Mouse (Mus musculus) neural tube, embryonic 12.5 days (tissue): ENCODE data around the gene Zfp51. TPM values are rescaled to one million over a fixed set of nuclear protein-coding genes. Genes with fewer than 3 reads are reported as not detected.
"Not testable (repeated sequence)": the region's sequence is repeated elsewhere in the genome, so short reads cannot be mapped to it uniquely, and the experiment has no call there.

Experiments
- ATAC-seq: fragments of 200-750 bp; cut with Nextera tagmentation; 2 replicates; pipeline ENCODE4 v1.8.0; 2017; ENCODE audit warnings: low read depth, mild to moderate bottlenecking, moderate TSS enrichment, moderate library complexity; ENCODE audit not compliant: low FRiP score
- H3K27ac ChIP-seq: fragments of 300-500 bp; sonication (generic); 2 replicates; pipeline ENCODE4 v1.5.1; 2016
- H3K27me3 ChIP-seq: fragments of 300-500 bp; sonication (generic); replicated peaks from 2 replicates; pipeline ENCODE4 v1.6.1; 2016; ENCODE audit warnings: mild to moderate bottlenecking
- H3K36me3 ChIP-seq: fragments of 300-500 bp; sonication (generic); 2 replicates; pipeline ENCODE4 v1.6.1; 2016; ENCODE audit warnings: mild to moderate bottlenecking
- H3K4me1 ChIP-seq: fragments of 300-500 bp; sonication (generic); 2 replicates; pipeline ENCODE4 v1.6.1; 2016
- H3K4me2 ChIP-seq: fragments of 300-500 bp; sonication (generic); replicated peaks from 2 replicates; pipeline ENCODE4 v1.6.1; 2016; ENCODE audit warnings: mild to moderate bottlenecking
- H3K4me3 ChIP-seq: fragments of 300-500 bp; sonication (generic); 2 replicates; pipeline ENCODE4 v1.5.1; 2016
- H3K9ac ChIP-seq: fragments of 300-500 bp; sonication (generic); 2 replicates; pipeline ENCODE4 v1.6.1; 2016; ENCODE audit warnings: mild to moderate bottlenecking
- H3K9me3 ChIP-seq: fragments of 300-500 bp; sonication (generic); 2 replicates; pipeline ENCODE4 v1.6.1; 2016; ENCODE audit warnings: mild to moderate bottlenecking
- WGBS: fragments of 180-500 bp; shearing (Covaris S2); methylation state at CpG from one replicate; pipeline ENCODE4 v1.1.7; 2016; 5-methylcytosine and 5-hydroxymethylcytosine counted together
- polyA plus RNA-seq: library from polyadenylated mRNA; unstranded; fragments of >200 nt; fragmentation: Nextera tagmentation; extraction: Ambion mirVana; gene quantifications from 2 replicates; pipeline ENCODE4 v1.2.1, GENCODE M21; 2016

Gene Zfp51
- polyA plus RNA-seq = 13.8 and 15.1 TPM in 2 replicates

DNA sequence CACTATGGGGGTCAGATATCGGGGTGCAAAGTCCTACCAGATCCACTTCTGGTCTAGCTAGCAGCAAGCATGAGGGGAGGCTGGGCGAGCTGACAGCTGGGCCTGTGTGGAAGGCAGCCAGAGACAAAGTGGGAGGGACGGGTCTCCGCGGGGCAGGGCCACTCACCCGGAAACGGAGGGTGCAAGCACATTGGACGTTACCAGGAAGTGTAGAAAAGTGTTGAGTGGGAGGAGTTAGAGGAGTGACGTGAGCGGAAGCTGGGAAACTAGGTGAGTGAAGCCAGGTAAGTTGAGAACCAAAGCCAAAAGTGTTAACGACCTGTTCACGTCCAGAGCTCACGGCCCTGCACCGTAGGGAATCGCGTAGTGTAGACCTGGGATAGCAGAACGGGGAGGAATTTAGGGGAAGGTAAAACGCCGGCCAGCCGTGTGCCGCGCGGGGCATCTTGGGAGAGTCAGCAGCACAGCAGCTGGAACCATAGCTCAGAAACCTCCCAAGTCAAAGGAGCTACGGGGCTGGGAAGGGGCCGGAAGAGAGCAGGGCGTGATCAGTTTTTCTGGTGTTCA lies at the start of gene Zfp51:
Gene Zfp51 (plus strand): TSS at position 237 of the 567 bp plus-strand sequence.
- ATAC-seq = peak; percentile 99
- WGBS = under 1% methylated on average over 26 of the region's 26 CpGs
- no peak within 1 kb of the TSS for H3K27ac ChIP-seq
- H3K36me3 ChIP-seq = no peaks in the 10 kb centered on the region
- peak within 1 kb of the TSS; percentile 52 for H3K4me3 ChIP-seq
- H3K9me3 ChIP-seq = no peaks in the 10 kb centered on the region
- H3K27me3 ChIP-seq = no peaks in the 10 kb centered on the region
- H3K4me1 ChIP-seq = peaks cover 6% of the 10 kb centered on the region; the same call in 1 of the 2 replicates
- peak within 1 kb of the TSS; percentile 45 for H3K9ac ChIP-seq
- H3K4me2 ChIP-seq = peak within 1 kb of the TSS; percentile 56

DNA sequence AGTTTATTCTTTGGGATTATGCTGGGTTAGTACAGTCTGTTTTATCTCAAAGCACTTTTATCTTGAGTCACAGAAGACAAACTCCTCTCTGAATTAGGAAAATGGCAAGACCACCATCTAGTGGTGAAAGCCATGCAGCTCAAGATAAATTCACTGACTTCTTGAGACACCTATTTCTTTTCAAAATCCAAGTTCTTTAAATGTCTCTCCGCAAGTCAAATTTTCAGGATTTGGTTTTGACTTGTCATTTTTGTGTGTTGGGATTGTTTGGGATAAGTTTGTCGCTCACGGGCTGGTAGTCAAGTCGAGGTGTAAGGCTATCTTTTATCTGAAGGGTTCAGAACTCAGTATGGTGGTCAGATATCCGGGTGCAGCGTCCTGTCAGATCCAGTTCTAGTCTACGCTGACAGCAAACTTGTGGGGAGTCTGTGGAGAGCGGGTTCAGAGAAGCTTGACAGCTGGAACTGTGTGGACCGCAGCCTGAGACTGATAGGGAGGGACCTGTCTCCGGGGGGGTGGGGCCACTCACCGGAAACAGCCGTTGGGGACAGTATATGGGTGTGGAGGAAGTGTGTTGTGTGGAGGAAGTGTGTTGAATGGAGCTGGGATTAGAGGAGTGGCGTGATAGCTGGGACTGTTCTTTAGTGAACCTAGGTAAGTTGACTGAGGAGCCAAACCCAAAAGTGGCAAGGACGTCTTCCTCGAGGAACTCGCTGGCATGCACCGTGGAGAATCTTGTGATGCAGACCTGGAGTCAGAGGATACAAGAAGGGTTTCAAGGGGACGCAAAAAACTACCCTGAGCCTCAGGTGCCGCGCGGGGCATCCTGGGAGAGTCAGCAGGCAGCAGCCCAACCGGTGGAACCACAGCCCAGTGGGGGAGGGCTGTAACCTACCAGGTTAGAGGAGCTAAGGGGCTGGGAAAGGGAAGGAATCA lies 27.2 kb upstream of the Zfp51 start, which contains the start of gene Zfp54:
Gene Zfp54 (plus strand): TSS at position 564 of the 936 bp plus-strand sequence.
- Histone ChIP-seq H3K27ac (no peak within 1 kb of the TSS), H3K27me3 (no peaks in the 10 kb centered on the region), H3K36me3 (no peaks in the 10 kb centered on the region), H3K4me2 (peak within 1 kb of the TSS; percentile 76), H3K4me1 (no peaks in the 10 kb centered on the region), H3K4me3 (peak within 1 kb of the TSS; percentile 43), H3K9me3 (no peaks in the 10 kb centered on the region), H3K9ac (peak within 1 kb of the TSS; percentile 47)
- ATAC-seq = peak; percentile 98
- WGBS = under 1% methylated on average over 22 of the region's 22 CpGs

DNA sequence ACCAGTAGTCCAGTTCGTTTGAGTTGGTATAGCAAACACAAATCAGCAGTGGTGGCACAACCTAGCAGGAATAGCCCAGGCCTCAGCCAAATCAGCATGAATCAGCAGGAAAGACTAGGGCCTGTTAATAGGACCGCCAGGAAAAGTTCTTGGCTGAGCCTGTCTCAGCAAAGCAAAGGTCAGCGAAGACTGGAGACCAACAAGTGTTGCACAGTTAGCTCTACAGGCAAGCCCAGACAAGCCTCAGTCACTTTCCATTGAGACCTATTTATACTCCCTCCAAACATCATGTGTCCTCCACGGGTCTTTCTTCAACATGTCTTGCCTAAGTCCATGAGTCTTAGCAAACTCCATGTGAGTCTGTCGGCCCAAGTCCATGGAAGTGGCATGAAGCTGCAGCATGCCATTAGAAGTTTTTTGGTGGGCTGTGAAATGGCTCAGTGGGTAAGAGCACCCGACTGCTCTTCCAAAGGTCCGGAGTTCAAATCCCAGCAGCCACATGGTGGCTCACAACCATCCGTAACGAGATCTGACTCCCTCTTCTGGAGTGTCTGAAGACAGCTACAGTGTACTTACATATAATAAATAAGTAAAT lies 11.3 kb upstream of the Zfp51 start:
- H3K27ac ChIP-seq, H3K9ac ChIP-seq, H3K27me3 ChIP-seq, H3K4me1 ChIP-seq, H3K4me3 ChIP-seq, H3K4me2 ChIP-seq, H3K36me3 ChIP-seq, H3K9me3 ChIP-seq, ATAC-seq: not testable (repeated sequence)
- WGBS = 86% methylated on average over 9 of the region's 9 CpGs

DNA sequence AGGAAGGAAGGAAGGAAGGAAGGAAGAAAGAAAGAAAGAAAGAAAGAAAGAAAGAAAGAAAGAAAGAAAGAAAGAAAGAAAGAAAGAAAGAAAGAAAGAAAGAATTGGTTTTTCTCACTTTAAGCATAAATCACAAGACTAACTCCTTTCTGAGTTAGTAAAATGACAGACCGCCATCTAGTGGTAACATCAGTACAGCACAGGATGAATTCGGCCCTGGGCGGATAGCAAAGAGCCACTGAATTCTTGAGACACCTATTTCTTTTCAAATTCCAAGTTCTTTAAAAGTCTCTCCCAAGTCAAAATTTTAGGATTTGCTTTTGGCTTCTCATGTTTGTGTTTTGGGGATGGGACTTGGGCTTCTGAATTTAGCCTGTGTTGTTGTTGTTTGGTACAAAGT lies 505 bp upstream of the Zfp51 start:
- H3K4me3 ChIP-seq = peak overlapping the region; percentile 52
- 0% methylated on average over 3 of the region's 3 CpGs for WGBS
- H3K27me3 ChIP-seq = no peaks in the 10 kb centered on the region
- H3K27ac ChIP-seq = no peak overlapping the region
- H3K4me2 ChIP-seq = peak overlapping the region; percentile 56
- peak overlapping the region; percentile 45 for H3K9ac ChIP-seq
- ATAC-seq = peak; percentile 83
- H3K9me3 ChIP-seq = no peaks in the 10 kb centered on the region
- H3K36me3 ChIP-seq = no peaks in the 10 kb centered on the region
- peaks cover 6% of the 10 kb centered on the region; the same call in 1 of the 2 replicates for H3K4me1 ChIP-seq

DNA sequence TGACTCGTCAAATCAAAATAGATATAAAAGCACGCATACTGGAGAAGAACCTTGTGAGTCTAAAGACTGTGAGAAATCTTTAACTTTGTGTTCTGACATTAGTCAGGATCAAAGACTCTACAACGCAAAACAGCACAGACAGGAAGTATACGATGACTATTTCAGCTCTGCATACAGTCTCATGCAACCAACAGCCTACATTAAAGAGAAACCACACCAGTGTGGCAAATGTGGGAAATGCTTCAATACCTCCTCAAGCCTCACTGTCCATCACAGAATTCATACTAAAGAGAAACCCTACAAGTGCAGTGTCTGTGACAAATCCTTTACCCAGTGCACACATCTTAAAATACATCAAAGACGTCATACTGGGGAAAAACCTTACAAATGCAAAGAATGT lies 13.4 kb downstream of the Zfp51 start:
- Histone ChIP-seq H3K36me3 (peaks cover 46% of the 10 kb centered on the region), H3K4me1 (no peaks in the 10 kb centered on the region), H3K9me3 (no peaks in the 10 kb centered on the region), H3K4me2 (no peak overlapping the region), H3K4me3 (no peak overlapping the region), H3K27ac (no peak overlapping the region), H3K9ac (no peak overlapping the region), H3K27me3 (no peaks in the 10 kb centered on the region)
- 95% methylated on average over 5 of the region's 5 CpGs for WGBS
- no peak for ATAC-seq

DNA sequence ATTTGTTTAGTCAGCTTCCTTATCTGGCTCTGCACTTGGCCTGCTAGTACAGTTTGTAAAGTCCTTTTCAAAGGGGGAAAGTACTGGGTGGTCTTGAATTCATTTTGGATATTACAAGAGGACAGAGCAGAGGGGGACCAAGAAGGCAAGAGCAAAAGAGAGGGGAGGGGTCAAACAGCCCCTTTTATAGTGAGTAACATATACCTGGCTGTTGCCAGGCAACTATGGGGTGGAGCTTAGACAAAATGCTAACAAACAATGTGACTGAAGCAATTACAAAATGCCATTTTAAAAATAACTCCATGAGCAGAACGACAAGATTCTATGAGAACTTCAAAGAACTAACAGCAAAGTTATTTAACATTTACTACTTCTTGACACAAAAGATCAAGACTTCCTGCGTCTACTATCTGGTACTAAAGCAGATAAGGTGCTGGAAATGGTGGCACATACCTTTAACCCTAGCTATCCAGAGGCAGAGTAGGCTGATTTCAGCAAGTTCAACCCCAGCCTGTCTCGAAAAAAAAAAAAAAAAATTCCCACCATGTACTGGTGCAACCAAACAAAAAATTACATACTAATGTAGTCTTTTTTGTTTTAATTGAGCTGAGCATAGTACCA lies 22.0 kb downstream of the Zfp51 start:
- no peak overlapping the region for H3K4me2 ChIP-seq
- H3K27ac ChIP-seq = no peak overlapping the region
- no peaks in the 10 kb centered on the region for H3K36me3 ChIP-seq
- H3K4me1 ChIP-seq = 0 out of 2 replicates have a peak, but pooled peaks cover 3% of the 10 kb centered on the region
- WGBS = 71% methylated on average over 3 of the region's 3 CpGs
- H3K4me3 ChIP-seq = no peak overlapping the region
- H3K27me3 ChIP-seq = no peaks in the 10 kb centered on the region
- H3K9ac ChIP-seq = no peak overlapping the region
- no peak for ATAC-seq
- no peaks in the 10 kb centered on the region for H3K9me3 ChIP-seq

DNA sequence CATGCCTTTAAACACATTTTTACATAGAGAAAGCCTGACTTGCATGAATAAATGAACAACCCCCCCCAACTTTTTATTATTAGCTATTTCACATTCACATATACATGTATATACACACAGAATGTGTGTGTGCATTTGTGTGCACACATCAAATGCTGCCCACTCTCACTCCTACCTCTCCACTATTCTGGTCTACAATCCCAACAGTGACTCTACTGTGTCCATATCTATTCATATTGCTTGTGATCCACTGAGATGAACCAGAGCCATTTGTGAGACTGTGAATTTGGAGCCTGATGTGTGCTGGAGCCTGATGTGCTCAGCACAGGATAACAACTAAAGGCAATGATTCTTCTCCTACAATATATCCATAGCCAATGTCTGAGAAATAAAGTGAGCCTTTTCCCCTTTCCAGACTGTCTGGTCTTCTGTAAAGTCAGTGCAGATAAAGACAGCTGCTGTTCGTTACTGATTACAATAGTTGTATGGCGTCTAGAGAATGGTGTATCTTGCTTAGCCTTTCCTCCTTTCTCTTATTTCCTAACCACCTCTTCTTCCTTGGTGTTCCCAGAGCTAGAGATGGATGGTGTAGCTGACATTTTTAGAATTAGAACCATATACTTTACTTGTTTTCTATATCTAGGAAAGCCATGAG lies 22.6 kb downstream of the Zfp51 start:
- H3K9me3 ChIP-seq = no peaks in the 10 kb centered on the region
- ATAC-seq = no peak
- H3K4me1 ChIP-seq = 0 out of 2 replicates have a peak, but pooled peaks cover 3% of the 10 kb centered on the region
- H3K27me3 ChIP-seq = no peaks in the 10 kb centered on the region
- H3K27ac ChIP-seq = no peak overlapping the region
- H3K9ac ChIP-seq = no peak overlapping the region
- H3K4me2 ChIP-seq = no peak overlapping the region
- no peak overlapping the region for H3K4me3 ChIP-seq
- WGBS = 85% methylated on average over 2 of the region's 2 CpGs
- H3K36me3 ChIP-seq = no peaks in the 10 kb centered on the region

DNA sequence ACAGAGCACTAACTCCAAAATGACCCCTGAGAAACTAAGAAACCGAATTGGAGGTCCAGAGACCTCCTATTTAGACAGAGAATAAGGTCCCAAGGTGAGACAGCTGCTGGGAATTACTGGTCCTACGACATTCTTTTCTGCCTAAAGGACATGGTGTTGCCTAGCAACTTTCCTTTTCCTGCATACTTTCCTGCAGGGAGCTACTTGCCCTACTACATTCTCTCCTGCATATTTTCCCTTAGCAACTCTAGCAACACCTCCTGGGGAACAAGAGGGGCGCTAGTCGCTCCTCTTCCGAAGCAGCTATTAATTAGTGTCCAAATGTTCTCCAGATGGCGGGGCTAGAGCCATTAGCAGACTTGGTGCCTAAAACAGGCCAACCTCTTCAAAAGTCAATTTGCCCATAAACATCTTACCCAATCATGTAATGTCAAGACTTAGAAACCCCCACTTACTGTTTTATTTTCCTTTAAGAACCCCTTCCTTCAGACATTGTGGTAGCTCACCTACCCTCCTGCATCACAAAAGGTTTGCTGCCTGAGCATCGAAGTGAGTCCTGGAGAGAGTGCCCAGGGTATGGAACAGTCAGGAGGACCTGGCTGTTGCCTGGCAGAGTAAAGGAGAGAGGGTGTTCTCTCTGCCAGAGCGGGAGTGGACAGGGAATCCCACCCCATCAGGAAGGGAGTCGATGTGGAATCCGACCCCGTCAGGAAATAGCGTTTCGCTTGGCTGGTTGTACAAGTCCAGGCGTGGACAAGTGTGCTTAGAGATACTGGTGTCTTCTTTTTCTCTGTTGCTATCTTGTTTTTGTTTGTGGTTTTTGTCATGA lies 23.4 kb downstream of the Zfp51 start:
- H3K4me3 ChIP-seq = no peak overlapping the region
- no peak overlapping the region for H3K27ac ChIP-seq
- no peak for ATAC-seq
- H3K4me1 ChIP-seq = 0 out of 2 replicates have a peak, but pooled peaks cover 3% of the 10 kb centered on the region
- WGBS = 40% methylated on average over 14 of the region's 14 CpGs
- H3K27me3 ChIP-seq = no peaks in the 10 kb centered on the region
- H3K9ac ChIP-seq = no peak overlapping the region
- H3K9me3 ChIP-seq = no peaks in the 10 kb centered on the region
- no peaks in the 10 kb centered on the region for H3K36me3 ChIP-seq
- H3K4me2 ChIP-seq = no peak overlapping the region

DNA sequence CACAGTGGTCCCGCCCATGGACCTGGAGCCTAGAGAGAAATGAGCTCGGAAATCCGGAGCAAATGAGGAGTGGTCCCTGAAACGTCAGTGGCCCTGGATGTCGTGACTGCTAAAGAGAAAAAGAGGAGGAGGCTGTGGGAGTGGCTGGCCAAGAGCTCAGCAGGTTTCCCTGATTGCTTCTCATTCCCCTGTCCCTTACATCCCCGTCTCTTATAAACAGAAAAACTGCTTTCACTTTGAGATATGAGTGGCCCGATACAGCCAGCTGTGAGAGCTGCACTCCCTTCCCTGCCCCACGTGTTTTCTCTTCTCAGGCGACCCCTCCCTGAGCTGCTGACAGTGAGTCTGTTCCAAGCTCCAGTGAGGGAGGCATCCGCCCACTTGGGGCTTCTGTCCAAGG lies 24.6 kb downstream of the Zfp51 start:
- not testable (repeated sequence) for H3K27me3 ChIP-seq, H3K4me3 ChIP-seq, H3K9me3 ChIP-seq, H3K4me2 ChIP-seq, H3K4me1 ChIP-seq, ATAC-seq, H3K27ac ChIP-seq, H3K9ac ChIP-seq, H3K36me3 ChIP-seq
- 27% methylated on average over 10 of the region's 10 CpGs for WGBS

DNA sequence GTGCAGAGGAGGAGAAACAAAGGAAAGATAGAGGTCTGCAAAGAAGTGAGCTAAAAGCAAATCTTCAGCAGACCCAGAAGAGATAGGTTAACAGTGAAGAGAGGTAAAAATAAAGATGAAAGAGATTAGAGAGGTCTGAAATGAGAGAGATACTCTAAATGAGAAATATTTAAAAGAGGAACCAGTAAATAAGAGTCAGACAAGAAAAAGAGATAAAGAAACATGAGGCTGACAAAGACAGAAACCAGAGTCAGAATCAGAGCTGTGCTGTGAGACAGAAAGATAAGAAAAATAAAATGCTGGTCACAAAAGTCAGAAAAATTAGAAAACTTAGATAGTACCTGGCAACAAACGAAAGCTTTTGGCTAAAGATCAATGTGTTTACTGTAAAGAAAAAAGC lies 25.1 kb downstream of the Zfp51 start:
- H3K4me1 ChIP-seq, H3K27ac ChIP-seq, H3K36me3 ChIP-seq, H3K9ac ChIP-seq, H3K4me2 ChIP-seq, H3K9me3 ChIP-seq, H3K4me3 ChIP-seq, ATAC-seq, H3K27me3 ChIP-seq: not testable (repeated sequence)
- WGBS = 96% methylated on average over 1 of the region's 1 CpGs

DNA sequence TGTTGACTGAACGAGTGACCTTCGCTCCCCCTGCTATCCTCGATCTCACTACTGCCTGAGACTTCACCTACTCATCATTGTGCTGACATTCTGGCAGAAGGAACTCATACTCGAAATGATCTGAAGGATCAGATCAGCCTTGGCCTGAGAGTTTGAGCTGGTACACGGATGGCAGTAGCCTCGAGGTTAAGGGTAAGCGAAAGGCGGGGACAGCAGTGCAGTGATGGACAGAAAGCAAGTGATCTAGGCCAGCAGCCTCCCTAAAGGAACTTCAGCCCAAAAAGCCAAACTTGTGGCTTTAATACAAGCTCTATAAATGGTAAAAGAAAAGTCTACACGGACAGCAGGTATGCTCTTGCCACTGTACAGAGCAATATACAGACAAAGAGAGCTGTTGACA lies 26.2 kb downstream of the Zfp51 start:
- WGBS = 85% methylated on average over 5 of the region's 9 CpGs
- not testable (repeated sequence) for H3K9me3 ChIP-seq, H3K4me3 ChIP-seq, H3K9ac ChIP-seq, H3K4me2 ChIP-seq, ATAC-seq, H3K4me1 ChIP-seq, H3K27ac ChIP-seq, H3K36me3 ChIP-seq, H3K27me3 ChIP-seq
